Mouse (Mus musculus): ENCODE data around the gene Nhej1. TPM values are rescaled to one million over a fixed set of nuclear protein-coding genes. Genes with fewer than 3 reads are reported as not detected.

The Nhej1 gene
- polyA plus RNA-seq, 1 experiment from 2014 or later: 10.7 TPM

DNA sequence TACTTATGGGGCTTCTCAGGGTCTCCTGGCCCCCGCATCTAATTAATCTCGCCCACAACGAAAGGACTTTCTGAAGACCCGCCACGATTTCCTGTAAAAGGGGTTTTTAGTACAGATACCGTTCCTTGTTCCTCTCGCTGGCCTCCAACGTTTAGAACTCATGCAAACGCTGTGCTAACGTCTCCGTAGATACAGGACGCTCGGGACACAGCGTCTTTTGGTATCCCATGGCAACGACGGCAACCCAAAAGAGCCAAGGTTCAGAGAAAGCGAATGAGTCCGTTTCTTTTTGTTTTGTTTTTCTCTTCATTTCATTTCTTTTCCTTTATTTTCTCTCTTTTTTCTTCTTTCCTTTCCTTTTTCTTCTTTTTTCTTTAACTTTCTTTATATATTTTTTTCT is 189.6 kb downstream of the Nhej1 start, which contains the start of gene Cfap65:
Gene Cfap65 (minus strand): TSS at position 198 of the 400 bp plus-strand sequence.
- H3K4me1 ChIP-seq (ENCODE audit: control insufficient read depth, insufficient read depth, low read length): no peaks in the 10 kb centered on the region
- H3K9ac ChIP-seq (ENCODE audit: low read depth, low read length): no peak within 1 kb of the TSS
- WGBS: 2% methylated on average over 18 of the region's 18 CpGs
- peaks cover 36% of the 10 kb centered on the region for H3K27me3 ChIP-seq (ENCODE audit: control insufficient read depth, insufficient read depth, low read length)
- H3K9me3 ChIP-seq (ENCODE audit: control insufficient read depth, low read length): no peaks in the 10 kb centered on the region
- no peaks in the 10 kb centered on the region for H3K36me3 ChIP-seq (ENCODE audit: control insufficient read depth, insufficient read depth, low read length)
- H3K27ac ChIP-seq (ENCODE audit: low read depth, low read length): no peak within 1 kb of the TSS
- ATAC-seq (ENCODE audit: low FRiP score, low TSS enrichment): no peak
- H3K4me3 ChIP-seq (ENCODE audit: low read length): peak within 1 kb of the TSS; percentile 15; the same call in 1 of the 2 replicates
- no peak within 1 kb of the TSS; the same call in 1 of the 2 replicates for H3K4me2 ChIP-seq (replicated peaks; ENCODE audit: low read depth, low read length)

DNA sequence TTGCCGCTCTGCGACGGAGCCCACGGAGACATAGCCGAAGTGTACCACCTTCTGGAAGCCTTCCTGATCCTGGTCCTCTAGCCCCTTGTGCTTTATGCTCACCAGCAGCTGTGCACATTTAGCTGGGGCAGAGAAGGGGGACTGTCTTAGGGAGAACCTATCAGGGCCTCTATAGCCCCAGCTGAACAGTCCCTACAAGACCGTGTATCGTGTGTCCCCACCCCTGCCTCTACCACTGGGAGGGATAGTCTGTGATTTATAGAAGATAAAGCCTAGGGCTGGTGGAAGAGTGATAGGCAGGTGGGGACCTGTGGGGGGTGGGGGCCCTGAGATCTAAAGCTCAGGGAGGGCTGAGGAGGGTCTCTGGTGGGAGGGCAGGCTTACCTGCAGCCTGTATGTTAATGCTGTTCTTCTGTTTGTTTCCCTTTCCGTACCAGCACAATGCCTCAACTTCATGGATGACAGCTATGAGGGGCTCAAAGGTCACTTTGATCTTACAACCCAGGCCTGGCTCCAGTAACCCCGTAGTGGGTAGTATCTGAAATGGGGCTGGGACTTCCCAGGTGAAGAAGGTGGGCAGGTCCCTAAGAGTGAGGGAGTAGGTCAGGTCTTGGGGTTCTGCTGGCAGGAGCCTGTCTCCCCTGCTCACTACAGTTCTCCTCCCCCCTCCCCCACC is 197.2 kb downstream of the Nhej1 start:
- H3K4me3 ChIP-seq (ENCODE audit: low read length): no peak overlapping the region
- H3K9ac ChIP-seq (ENCODE audit: low read depth, low read length): no peak overlapping the region
- no peak for ATAC-seq (ENCODE audit: low FRiP score, low TSS enrichment)
- H3K9me3 ChIP-seq (ENCODE audit: control insufficient read depth, low read length): no peaks in the 10 kb centered on the region
- WGBS: 74% methylated on average over 9 of the region's 9 CpGs
- H3K27ac ChIP-seq (ENCODE audit: low read depth, low read length): no peak overlapping the region
- H3K4me1 ChIP-seq (ENCODE audit: control insufficient read depth, insufficient read depth, low read length): no peaks in the 10 kb centered on the region
- H3K36me3 ChIP-seq (ENCODE audit: control insufficient read depth, insufficient read depth, low read length): no peaks in the 10 kb centered on the region
- H3K27me3 ChIP-seq (ENCODE audit: control insufficient read depth, insufficient read depth, low read length): peaks cover 6% of the 10 kb centered on the region; the same call in 1 of the 2 replicates
- no peak overlapping the region for H3K4me2 ChIP-seq (replicated peaks; ENCODE audit: low read depth, low read length)

DNA sequence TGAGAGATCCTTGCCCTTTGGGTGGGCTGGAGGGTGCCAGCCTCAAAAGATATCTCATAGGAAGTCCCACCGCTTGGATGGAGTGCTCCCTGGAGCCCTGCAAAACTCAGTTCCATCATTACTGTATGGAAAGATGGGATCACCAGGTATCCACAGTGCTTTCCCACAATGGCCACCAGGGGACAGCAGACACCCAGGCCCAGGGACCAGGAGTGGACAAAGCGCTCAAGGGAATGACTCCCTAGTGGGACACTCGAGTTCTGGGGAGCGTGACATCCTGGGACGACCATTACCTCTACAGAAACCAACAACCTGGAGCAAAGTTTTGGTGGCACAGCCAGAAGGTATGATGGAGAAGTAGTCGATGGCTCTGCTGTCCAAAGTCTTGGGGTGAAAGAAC is 198.3 kb downstream of the Nhej1 start:
- H3K4me2 ChIP-seq (replicated peaks; ENCODE audit: low read depth, low read length): no peak overlapping the region
- H3K27ac ChIP-seq (ENCODE audit: low read depth, low read length): no peak overlapping the region
- H3K4me1 ChIP-seq (ENCODE audit: control insufficient read depth, insufficient read depth, low read length): no peaks in the 10 kb centered on the region
- no peaks in the 10 kb centered on the region for H3K36me3 ChIP-seq (ENCODE audit: control insufficient read depth, insufficient read depth, low read length)
- no peak overlapping the region for H3K4me3 ChIP-seq (ENCODE audit: low read length)
- WGBS: 29% methylated on average over 6 of the region's 6 CpGs
- ATAC-seq (ENCODE audit: low FRiP score, low TSS enrichment): no peak
- H3K27me3 ChIP-seq (ENCODE audit: control insufficient read depth, insufficient read depth, low read length): 0 out of 2 replicates have a peak, but pooled peaks cover 5% of the 10 kb centered on the region
- H3K9me3 ChIP-seq (ENCODE audit: control insufficient read depth, low read length): no peaks in the 10 kb centered on the region
- H3K9ac ChIP-seq (ENCODE audit: low read depth, low read length): no peak overlapping the region

DNA sequence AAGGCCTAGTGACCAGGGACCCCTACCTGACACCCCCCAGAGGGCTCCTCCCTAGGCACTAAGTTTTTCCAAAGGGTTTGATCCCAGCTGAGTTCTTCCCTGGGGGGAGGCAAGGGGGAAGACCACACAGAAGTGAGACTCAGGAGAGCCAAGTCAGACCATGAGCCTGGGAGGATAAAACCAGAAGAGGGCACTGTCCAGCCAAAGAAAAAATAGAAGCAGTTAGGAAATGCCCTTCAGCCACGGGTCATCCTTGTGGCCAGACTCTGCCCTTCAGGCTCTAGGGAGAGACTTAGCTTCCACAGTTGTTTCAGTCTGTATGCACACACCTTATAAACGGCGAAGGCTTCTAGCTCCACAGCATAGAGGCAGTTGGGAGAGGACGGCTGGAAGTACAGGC is 200.5 kb downstream of the Nhej1 start:
- H3K4me1 ChIP-seq (ENCODE audit: control insufficient read depth, insufficient read depth, low read length): no peaks in the 10 kb centered on the region
- no peak for ATAC-seq (ENCODE audit: low FRiP score, low TSS enrichment)
- no peak overlapping the region for H3K27ac ChIP-seq (ENCODE audit: low read depth, low read length)
- no peak overlapping the region for H3K4me2 ChIP-seq (replicated peaks; ENCODE audit: low read depth, low read length)
- H3K4me3 ChIP-seq (ENCODE audit: low read length): no peak overlapping the region
- no peaks in the 10 kb centered on the region for H3K36me3 ChIP-seq (ENCODE audit: control insufficient read depth, insufficient read depth, low read length)
- H3K9me3 ChIP-seq (ENCODE audit: control insufficient read depth, low read length): no peaks in the 10 kb centered on the region
- H3K9ac ChIP-seq (ENCODE audit: low read depth, low read length): no peak overlapping the region
- WGBS: 67% methylated on average over 4 of the region's 4 CpGs
- 0 out of 2 replicates have a peak, but pooled peaks cover 5% of the 10 kb centered on the region for H3K27me3 ChIP-seq (ENCODE audit: control insufficient read depth, insufficient read depth, low read length)

Other genes with a start within 250 kb of the Nhej1 start
- gene Fev, start 239.8 kb downstream of the Nhej1 start, polyA plus RNA-seq (2014; fragmentation: Nextera tagmentation; extraction: Ambion mirVana): 0.47 and 2.1 TPM in 2 replicates
- gene Cryba2, start 232.1 kb downstream of the Nhej1 start, polyA plus RNA-seq (2014; fragmentation: Nextera tagmentation; extraction: Ambion mirVana): not detected in 2 replicates
- gene Cfap65, start 189.6 kb downstream of the Nhej1 start, polyA plus RNA-seq (2014; fragmentation: Nextera tagmentation; extraction: Ambion mirVana): not detected in 2 replicates
- 0.43 and 0.84 TPM in 2 replicates for gene Ihh, start 173.5 kb downstream of the Nhej1 start, polyA plus RNA-seq (2014; fragmentation: Nextera tagmentation; extraction: Ambion mirVana)
- gene Slc23a3, start 8.7 kb upstream of the Nhej1 start, polyA plus RNA-seq (2014; fragmentation: Nextera tagmentation; extraction: Ambion mirVana): 0.84 and 2.4 TPM in 2 replicates
- 25.8 and 35.7 TPM in 2 replicates for gene Cnppd1, start 17.5 kb upstream of the Nhej1 start, polyA plus RNA-seq (2014; fragmentation: Nextera tagmentation; extraction: Ambion mirVana)
- gene Retreg2, start 17.6 kb upstream of the Nhej1 start, polyA plus RNA-seq (2014; fragmentation: Nextera tagmentation; extraction: Ambion mirVana): 36.6 and 56.0 TPM in 2 replicates
- 39.6 and 40.0 TPM in 2 replicates for gene Zfand2b, start 43.4 kb upstream of the Nhej1 start, polyA plus RNA-seq (2014; fragmentation: Nextera tagmentation; extraction: Ambion mirVana)
- gene Abcb6, start 55.2 kb upstream of the Nhej1 start, polyA plus RNA-seq (2014; fragmentation: Nextera tagmentation; extraction: Ambion mirVana): 19.4 and 23.8 TPM in 2 replicates
- 16.7 and 21.1 TPM in 2 replicates for gene Ankzf1, start 67.0 kb upstream of the Nhej1 start, polyA plus RNA-seq (2014; fragmentation: Nextera tagmentation; extraction: Ambion mirVana)
- gene Atg9a, start 67.0 kb upstream of the Nhej1 start, polyA plus RNA-seq (2014; fragmentation: Nextera tagmentation; extraction: Ambion mirVana): 18.5 and 26.0 TPM in 2 replicates
- 18.1 and 34.4 TPM in 2 replicates for gene Glb1l, start 85.6 kb upstream of the Nhej1 start, polyA plus RNA-seq (2014; fragmentation: Nextera tagmentation; extraction: Ambion mirVana)
- 125 and 129 TPM in 2 replicates for gene Stk16, start 85.6 kb upstream of the Nhej1 start, polyA plus RNA-seq (2014; fragmentation: Nextera tagmentation; extraction: Ambion mirVana)
- 31.6 and 32.1 TPM in 2 replicates for gene Tuba4a, start 94.7 kb upstream of the Nhej1 start, polyA plus RNA-seq (2014; fragmentation: Nextera tagmentation; extraction: Ambion mirVana)
- gene A630095N17Rik, start 106.9 kb upstream of the Nhej1 start, polyA plus RNA-seq (2014; fragmentation: Nextera tagmentation; extraction: Ambion mirVana): not detected in 2 replicates
- 13.2 and 14.4 TPM in 2 replicates for gene Dnajb2, start 111.2 kb upstream of the Nhej1 start, polyA plus RNA-seq (2014; fragmentation: Nextera tagmentation; extraction: Ambion mirVana)
- gene Ptprn, start 139.3 kb upstream of the Nhej1 start, polyA plus RNA-seq (2014; fragmentation: Nextera tagmentation; extraction: Ambion mirVana): 0.08 TPM in 1 of 2 replicates, not detected in the other
- gene Resp18, start 153.2 kb upstream of the Nhej1 start, polyA plus RNA-seq (2014; fragmentation: Nextera tagmentation; extraction: Ambion mirVana): not detected in 2 replicates
- gene Dnpep, start 192.8 kb upstream of the Nhej1 start, polyA plus RNA-seq (2014; fragmentation: Nextera tagmentation; extraction: Ambion mirVana): 146 and 150 TPM in 2 replicates
- 41.5 and 51.6 TPM in 2 replicates for gene Des, start 235.1 kb upstream of the Nhej1 start, polyA plus RNA-seq (2014; fragmentation: Nextera tagmentation; extraction: Ambion mirVana)

Data from kidney, embryonic 14.5 days (tissue).